Mouse (Mus musculus): ENCODE results near the gene Fam205c. TPM values are rescaled to one million over a fixed set of nuclear protein-coding genes. Genes with fewer than 3 reads are reported as not detected.

The Fam205c gene
- total RNA-seq (2014; fragmentation: Nextera tagmentation) (not detected in 2 replicates), total RNA-seq (2017) (0.05 TPM in 1 of 2 replicates, not detected in the other), polyA plus RNA-seq (2012) (0.05 TPM in 1 of 2 replicates, not detected in the other)

- H3K27me3 ChIP-seq (ENCODE audit: insufficient read depth, low read length) = no peaks in the 10 kb centered on the region
- H3K4me1 ChIP-seq (ENCODE audit: insufficient read depth, low read depth, low read length) = peaks cover 80% of the 10 kb centered on the region
- peak within 1 kb of the TSS; percentile 36; the same call in 1 of the 2 replicates for H3K4me3 ChIP-seq (ENCODE audit: low read depth, low read length)
- peaks cover 3% of the 10 kb centered on the region for H3K9me3 ChIP-seq (replicated peaks)
- TF ChIP-seq CTCF (IDR thresholded peaks at IDR 0.05; ENCODE audit: low read depth, low read length) = no peak
- TF ChIP-seq GATA1 (IDR thresholded peaks at IDR 0.05; ENCODE audit: borderline replicate concordance, low read length) = no peak
- TF ChIP-seq POLR2AphosphoS5 (IDR thresholded peaks at IDR 0.05; ENCODE audit: insufficient replicate concordance, low read depth, low read length) = no peak
- TF ChIP-seq TAL1 (conservative IDR thresholded peaks at IDR 0.05; ENCODE audit: low read depth, low read length) = no peak
- TF ChIP-seq GATA2 (IDR thresholded peaks at IDR 0.05; ENCODE audit: borderline replicate concordance, low read depth, low read length) = no peak
- ATAC-seq (ENCODE audit: extremely low read depth, insufficient number of reproducible peaks, low FRiP score, poor library complexity, severe bottlenecking) = no peak
- DNase-seq (ENCODE audit: low spot score) = no peak
- H3K36me3 ChIP-seq (replicated peaks) = peaks cover 49% of the 10 kb centered on the region
Observed at GRCm38 (mm10) chr4:42874134-42874533, at the start of gene Fam205c. Gene Fam205c (minus strand): TSS chr4:42874234.

GRCm38 (mm10) chr4:42922461-42922860 lies 48.4 kb upstream of the Fam205c start:
- ATAC-seq (ENCODE audit: extremely low read depth, insufficient number of reproducible peaks, low FRiP score, poor library complexity, severe bottlenecking) (no peak), DNase-seq (ENCODE audit: low spot score) (no peak)
- Histone ChIP-seq H3K36me3 (replicated peaks) (no peaks in the 10 kb centered on the region), H3K4me1 (ENCODE audit: insufficient read depth, low read depth, low read length) (peaks cover 7% of the 10 kb centered on the region), H3K27me3 (ENCODE audit: insufficient read depth, low read length) (peaks cover 33% of the 10 kb centered on the region), H3K4me3 (ENCODE audit: low read depth, low read length) (no peak overlapping the region), H3K9me3 (replicated peaks) (no peaks in the 10 kb centered on the region)
- TF ChIP-seq GATA2 (IDR thresholded peaks at IDR 0.05; ENCODE audit: borderline replicate concordance, low read depth, low read length) (no peak), GATA1 (IDR thresholded peaks at IDR 0.05; ENCODE audit: borderline replicate concordance, low read length) (no peak), CTCF (IDR thresholded peaks at IDR 0.05; ENCODE audit: low read depth, low read length) (no peak), TAL1 (conservative IDR thresholded peaks at IDR 0.05; ENCODE audit: low read depth, low read length) (no peak), POLR2AphosphoS5 (IDR thresholded peaks at IDR 0.05; ENCODE audit: insufficient replicate concordance, low read depth, low read length) (no peak)

- TF ChIP-seq CTCF (IDR thresholded peaks at IDR 0.05; ENCODE audit: low read depth, low read length) (no peak), TAL1 (conservative IDR thresholded peaks at IDR 0.05; ENCODE audit: low read depth, low read length) (no peak), GATA2 (IDR thresholded peaks at IDR 0.05; ENCODE audit: borderline replicate concordance, low read depth, low read length) (no peak), GATA1 (IDR thresholded peaks at IDR 0.05; ENCODE audit: borderline replicate concordance, low read length) (no peak), POLR2AphosphoS5 (IDR thresholded peaks at IDR 0.05; ENCODE audit: insufficient replicate concordance, low read depth, low read length) (no peak)
- peaks cover 36% of the 10 kb centered on the region for H3K27me3 ChIP-seq (ENCODE audit: insufficient read depth, low read length)
- peaks cover 11% of the 10 kb centered on the region for H3K4me1 ChIP-seq (ENCODE audit: insufficient read depth, low read depth, low read length)
- H3K9me3 ChIP-seq (replicated peaks) = no peaks in the 10 kb centered on the region
- no peak overlapping the region for H3K4me3 ChIP-seq (ENCODE audit: low read depth, low read length)
- no peak for ATAC-seq (ENCODE audit: extremely low read depth, insufficient number of reproducible peaks, low FRiP score, poor library complexity, severe bottlenecking)
- H3K36me3 ChIP-seq (replicated peaks) = no peaks in the 10 kb centered on the region
- DNase-seq (ENCODE audit: low spot score) = no peak
Observed at GRCm38 (mm10) chr4:42922056-42922455, 48.0 kb upstream of the Fam205c start.

GRCm38 (mm10) chr4:42921536-42921935 lies 47.5 kb upstream of the Fam205c start:
- Histone ChIP-seq H3K4me3 (ENCODE audit: low read depth, low read length) (no peak overlapping the region), H3K36me3 (replicated peaks) (no peaks in the 10 kb centered on the region), H3K9me3 (replicated peaks) (no peaks in the 10 kb centered on the region), H3K4me1 (ENCODE audit: insufficient read depth, low read depth, low read length) (peaks cover 16% of the 10 kb centered on the region), H3K27me3 (ENCODE audit: insufficient read depth, low read length) (peaks cover 40% of the 10 kb centered on the region)
- no peak for ATAC-seq (ENCODE audit: extremely low read depth, insufficient number of reproducible peaks, low FRiP score, poor library complexity, severe bottlenecking)
- TF ChIP-seq CTCF (IDR thresholded peaks at IDR 0.05; ENCODE audit: low read depth, low read length) (no peak), POLR2AphosphoS5 (IDR thresholded peaks at IDR 0.05; ENCODE audit: insufficient replicate concordance, low read depth, low read length) (no peak), TAL1 (conservative IDR thresholded peaks at IDR 0.05; ENCODE audit: low read depth, low read length) (no peak), GATA2 (IDR thresholded peaks at IDR 0.05; ENCODE audit: borderline replicate concordance, low read depth, low read length) (no peak), GATA1 (IDR thresholded peaks at IDR 0.05; ENCODE audit: borderline replicate concordance, low read length) (no peak)
- no peak for DNase-seq (ENCODE audit: low spot score)

GRCm38 (mm10) chr4:42920726-42921125 lies 46.7 kb upstream of the Fam205c start:
- Histone ChIP-seq H3K4me3 (ENCODE audit: low read depth, low read length) (no peak overlapping the region), H3K36me3 (replicated peaks) (no peaks in the 10 kb centered on the region), H3K27me3 (ENCODE audit: insufficient read depth, low read length) (peaks cover 47% of the 10 kb centered on the region), H3K4me1 (ENCODE audit: insufficient read depth, low read depth, low read length) (peaks cover 19% of the 10 kb centered on the region), H3K9me3 (replicated peaks) (no peaks in the 10 kb centered on the region)
- ATAC-seq (ENCODE audit: extremely low read depth, insufficient number of reproducible peaks, low FRiP score, poor library complexity, severe bottlenecking) (no peak), DNase-seq (ENCODE audit: low spot score) (no peak)
- TF ChIP-seq POLR2AphosphoS5 (IDR thresholded peaks at IDR 0.05; ENCODE audit: insufficient replicate concordance, low read depth, low read length) (no peak), GATA2 (IDR thresholded peaks at IDR 0.05; ENCODE audit: borderline replicate concordance, low read depth, low read length) (no peak), CTCF (IDR thresholded peaks at IDR 0.05; ENCODE audit: low read depth, low read length) (no peak), GATA1 (IDR thresholded peaks at IDR 0.05; ENCODE audit: borderline replicate concordance, low read length) (no peak), TAL1 (conservative IDR thresholded peaks at IDR 0.05; ENCODE audit: low read depth, low read length) (no peak)

- Histone ChIP-seq H3K9me3 (replicated peaks) (no peaks in the 10 kb centered on the region), H3K36me3 (replicated peaks) (no peaks in the 10 kb centered on the region), H3K4me3 (ENCODE audit: low read depth, low read length) (peak overlapping the region; percentile 73), H3K27me3 (ENCODE audit: insufficient read depth, low read length) (peaks cover 57% of the 10 kb centered on the region), H3K4me1 (ENCODE audit: insufficient read depth, low read depth, low read length) (peaks cover 29% of the 10 kb centered on the region)
- DNase-seq (ENCODE audit: low spot score) (peak; percentile 34), ATAC-seq (ENCODE audit: extremely low read depth, insufficient number of reproducible peaks, low FRiP score, poor library complexity, severe bottlenecking) (no peak)
- no peak for TF ChIP-seq TAL1 (conservative IDR thresholded peaks at IDR 0.05; ENCODE audit: low read depth, low read length)
- no peak for TF ChIP-seq CTCF (IDR thresholded peaks at IDR 0.05; ENCODE audit: low read depth, low read length)
- TF ChIP-seq POLR2AphosphoS5 (IDR thresholded peaks at IDR 0.05; ENCODE audit: insufficient replicate concordance, low read depth, low read length) = no peak
- no peak for TF ChIP-seq GATA2 (IDR thresholded peaks at IDR 0.05; ENCODE audit: borderline replicate concordance, low read depth, low read length)
- no peak for TF ChIP-seq GATA1 (IDR thresholded peaks at IDR 0.05; ENCODE audit: borderline replicate concordance, low read length)
Observed at GRCm38 (mm10) chr4:42917402-42917774, 43.4 kb upstream of the Fam205c start.

Data from G1E (cell line).